Mouse (Mus musculus): ENCODE data around the gene Slit1. TPM values are rescaled to one million over a fixed set of nuclear protein-coding genes. Genes with fewer than 3 reads are reported as not detected.

Slit1 gene
- polyA plus RNA-seq, 1 experiment from 2014 or later = 0.09 TPM

GRCm38 (mm10) chr19:41651967-41652366 is 91.5 kb downstream of the Slit1 start:
- no peaks in the 10 kb centered on the region for H3K9me3 ChIP-seq (replicated peaks)
- H3K9ac ChIP-seq = no peak overlapping the region
- 41% methylated on average over 10 of the region's 10 CpGs for WGBS
- peaks cover 64% of the 10 kb centered on the region for H3K27me3 ChIP-seq
- H3K27ac ChIP-seq = no peak overlapping the region
- H3K4me1 ChIP-seq (replicated peaks) = peaks cover 7% of the 10 kb centered on the region
- H3K4me2 ChIP-seq = no peak overlapping the region
- H3K4me3 ChIP-seq = no peak overlapping the region
- ATAC-seq (replicated peaks; ENCODE audit: insufficient number of reproducible peaks, insufficient read depth, low FRiP score, low read depth) = no peak
- no peaks in the 10 kb centered on the region for H3K36me3 ChIP-seq

- H3K4me1 ChIP-seq (replicated peaks) = peaks cover 7% of the 10 kb centered on the region
- H3K4me2 ChIP-seq = no peak overlapping the region
- no peak for ATAC-seq (replicated peaks; ENCODE audit: insufficient number of reproducible peaks, insufficient read depth, low FRiP score, low read depth)
- H3K9me3 ChIP-seq (replicated peaks) = no peaks in the 10 kb centered on the region
- H3K36me3 ChIP-seq = no peaks in the 10 kb centered on the region
- H3K27ac ChIP-seq = no peak overlapping the region
- H3K27me3 ChIP-seq = peaks cover 45% of the 10 kb centered on the region
- no peak overlapping the region for H3K9ac ChIP-seq
- 46% methylated on average over 10 of the region's 10 CpGs for WGBS
- no peak overlapping the region for H3K4me3 ChIP-seq
Observed at GRCm38 (mm10) chr19:41649394-41649793, 94.1 kb downstream of the Slit1 start.

- Histone ChIP-seq H3K9me3 (replicated peaks) (no peaks in the 10 kb centered on the region), H3K36me3 (no peaks in the 10 kb centered on the region), H3K27ac (no peak overlapping the region), H3K4me2 (peak overlapping the region; percentile 47), H3K4me3 (peak overlapping the region; percentile 10; the same call in 1 of the 2 replicates), H3K4me1 (replicated peaks) (peaks cover 7% of the 10 kb centered on the region), H3K27me3 (peaks cover 36% of the 10 kb centered on the region), H3K9ac (no peak overlapping the region)
- ATAC-seq (replicated peaks; ENCODE audit: insufficient number of reproducible peaks, insufficient read depth, low FRiP score, low read depth) = no peak
- 29% methylated on average over 16 of the region's 16 CpGs for WGBS
Observed at GRCm38 (mm10) chr19:41646947-41647631, 96.4 kb downstream of the Slit1 start.

GRCm38 (mm10) chr19:41643010-41643409 is 100.5 kb downstream of the Slit1 start:
- H3K4me2 ChIP-seq = no peak overlapping the region
- no peak overlapping the region for H3K9ac ChIP-seq
- peaks cover 7% of the 10 kb centered on the region for H3K4me1 ChIP-seq (replicated peaks)
- ATAC-seq (replicated peaks; ENCODE audit: insufficient number of reproducible peaks, insufficient read depth, low FRiP score, low read depth) = no peak
- no peaks in the 10 kb centered on the region for H3K36me3 ChIP-seq
- no peak overlapping the region for H3K27ac ChIP-seq
- 64% methylated on average over 11 of the region's 11 CpGs for WGBS
- H3K4me3 ChIP-seq = no peak overlapping the region
- 0 out of 2 replicates have a peak, but pooled peaks cover 4% of the 10 kb centered on the region for H3K27me3 ChIP-seq
- no peaks in the 10 kb centered on the region for H3K9me3 ChIP-seq (replicated peaks)

GRCm38 (mm10) chr19:41634999-41635398 is 108.5 kb downstream of the Slit1 start:
- 72% methylated on average over 6 of the region's 6 CpGs for WGBS
- H3K27me3 ChIP-seq = peaks cover 5% of the 10 kb centered on the region; the same call in 1 of the 2 replicates
- H3K4me3 ChIP-seq = no peak overlapping the region
- no peaks in the 10 kb centered on the region for H3K9me3 ChIP-seq (replicated peaks)
- no peak overlapping the region for H3K27ac ChIP-seq
- no peak for ATAC-seq (replicated peaks; ENCODE audit: insufficient number of reproducible peaks, insufficient read depth, low FRiP score, low read depth)
- no peak overlapping the region for H3K4me2 ChIP-seq
- no peaks in the 10 kb centered on the region for H3K36me3 ChIP-seq
- H3K4me1 ChIP-seq (replicated peaks) = peaks cover 1% of the 10 kb centered on the region; the same call in 1 of the 2 replicates
- no peak overlapping the region for H3K9ac ChIP-seq

GRCm38 (mm10) chr19:41634099-41634498 is 109.4 kb downstream of the Slit1 start:
- Histone ChIP-seq H3K4me3 (no peak overlapping the region), H3K9ac (no peak overlapping the region), H3K27ac (no peak overlapping the region), H3K9me3 (replicated peaks) (no peaks in the 10 kb centered on the region), H3K27me3 (peaks cover 5% of the 10 kb centered on the region; the same call in 1 of the 2 replicates), H3K4me2 (no peak overlapping the region), H3K36me3 (no peaks in the 10 kb centered on the region), H3K4me1 (replicated peaks) (peaks cover 6% of the 10 kb centered on the region; the same call in 1 of the 2 replicates)
- no peak for ATAC-seq (replicated peaks; ENCODE audit: insufficient number of reproducible peaks, insufficient read depth, low FRiP score, low read depth)
- 73% methylated on average over 10 of the region's 10 CpGs for WGBS

- Histone ChIP-seq H3K9ac (no peak overlapping the region), H3K4me3 (no peak overlapping the region), H3K27ac (no peak overlapping the region), H3K36me3 (no peaks in the 10 kb centered on the region), H3K27me3 (peaks cover 5% of the 10 kb centered on the region; the same call in 1 of the 2 replicates), H3K4me2 (no peak overlapping the region), H3K9me3 (replicated peaks) (no peaks in the 10 kb centered on the region), H3K4me1 (replicated peaks) (peaks cover 6% of the 10 kb centered on the region; the same call in 1 of the 2 replicates)
- WGBS = 35% methylated on average over 5 of the region's 5 CpGs
- no peak; the same call in 1 of the 2 replicates for ATAC-seq (replicated peaks; ENCODE audit: insufficient number of reproducible peaks, insufficient read depth, low FRiP score, low read depth)
Observed at GRCm38 (mm10) chr19:41629532-41629931, 113.9 kb downstream of the Slit1 start.

GRCm38 (mm10) chr19:41628970-41629369 is 114.5 kb downstream of the Slit1 start:
- ATAC-seq (replicated peaks; ENCODE audit: insufficient number of reproducible peaks, insufficient read depth, low FRiP score, low read depth) = no peak
- Histone ChIP-seq H3K4me3 (no peak overlapping the region), H3K9me3 (replicated peaks) (no peaks in the 10 kb centered on the region), H3K36me3 (no peaks in the 10 kb centered on the region), H3K9ac (no peak overlapping the region), H3K4me1 (replicated peaks) (peaks cover 6% of the 10 kb centered on the region; the same call in 1 of the 2 replicates), H3K4me2 (no peak overlapping the region), H3K27me3 (peaks cover 3% of the 10 kb centered on the region; the same call in 1 of the 2 replicates), H3K27ac (no peak overlapping the region)
- WGBS = 81% methylated on average over 11 of the region's 11 CpGs

GRCm38 (mm10) chr19:41620366-41621092 is 122.9 kb downstream of the Slit1 start:
- ATAC-seq (replicated peaks; ENCODE audit: insufficient number of reproducible peaks, insufficient read depth, low FRiP score, low read depth) = peak; percentile 50
- H3K27ac ChIP-seq = peak overlapping the region; percentile 73

GRCm38 (mm10) chr19:41618771-41619385 is 124.6 kb downstream of the Slit1 start:
- Histone ChIP-seq H3K9ac (no peak overlapping the region), H3K27me3 (peaks cover 3% of the 10 kb centered on the region; the same call in 1 of the 2 replicates), H3K9me3 (replicated peaks) (no peaks in the 10 kb centered on the region), H3K36me3 (no peaks in the 10 kb centered on the region), H3K4me3 (no peak overlapping the region), H3K4me1 (replicated peaks) (peaks cover 25% of the 10 kb centered on the region), H3K27ac (peak overlapping the region; percentile 64), H3K4me2 (peak overlapping the region; percentile 11; the same call in 1 of the 2 replicates)
- ATAC-seq (replicated peaks; ENCODE audit: insufficient number of reproducible peaks, insufficient read depth, low FRiP score, low read depth) = 0 out of 2 replicates have a peak, but pooled peaks have one; percentile 61
- WGBS = 55% methylated on average over 19 of the region's 19 CpGs

More at GRCm38 (mm10) chr19:41620366-41621092, 122.9 kb downstream of the Slit1 start:
- H3K9ac ChIP-seq = no peak overlapping the region
- H3K4me1 ChIP-seq (replicated peaks) = peaks cover 25% of the 10 kb centered on the region
- H3K4me3 ChIP-seq = no peak overlapping the region
- no peaks in the 10 kb centered on the region for H3K36me3 ChIP-seq
- no peaks in the 10 kb centered on the region for H3K27me3 ChIP-seq
- H3K9me3 ChIP-seq (replicated peaks) = no peaks in the 10 kb centered on the region
- 54% methylated on average over 14 of the region's 14 CpGs for WGBS
- H3K4me2 ChIP-seq = 0 out of 2 replicates have a peak overlapping the region, but pooled peaks have one; percentile 2

GRCm38 (mm10) chr19:41618153-41618657 is 125.3 kb downstream of the Slit1 start:
- Histone ChIP-seq H3K27ac (peak overlapping the region; percentile 64; the same call in 1 of the 2 replicates), H3K27me3 (peaks cover 3% of the 10 kb centered on the region; the same call in 1 of the 2 replicates), H3K9ac (no peak overlapping the region), H3K4me1 (replicated peaks) (peaks cover 25% of the 10 kb centered on the region), H3K36me3 (no peaks in the 10 kb centered on the region), H3K9me3 (replicated peaks) (no peaks in the 10 kb centered on the region), H3K4me3 (no peak overlapping the region), H3K4me2 (no peak overlapping the region)
- WGBS = 45% methylated on average over 6 of the region's 6 CpGs
- no peak for ATAC-seq (replicated peaks; ENCODE audit: insufficient number of reproducible peaks, insufficient read depth, low FRiP score, low read depth)
